Mouse (Mus musculus): ENCODE measurements around the gene Cisd1. TPM values are rescaled to one million over a fixed set of nuclear protein-coding genes. Genes with fewer than 3 reads are reported as not detected.

The Cisd1 gene
- polyA plus RNA-seq, 1 experiment from 2014 or later = 159 TPM

DNA sequence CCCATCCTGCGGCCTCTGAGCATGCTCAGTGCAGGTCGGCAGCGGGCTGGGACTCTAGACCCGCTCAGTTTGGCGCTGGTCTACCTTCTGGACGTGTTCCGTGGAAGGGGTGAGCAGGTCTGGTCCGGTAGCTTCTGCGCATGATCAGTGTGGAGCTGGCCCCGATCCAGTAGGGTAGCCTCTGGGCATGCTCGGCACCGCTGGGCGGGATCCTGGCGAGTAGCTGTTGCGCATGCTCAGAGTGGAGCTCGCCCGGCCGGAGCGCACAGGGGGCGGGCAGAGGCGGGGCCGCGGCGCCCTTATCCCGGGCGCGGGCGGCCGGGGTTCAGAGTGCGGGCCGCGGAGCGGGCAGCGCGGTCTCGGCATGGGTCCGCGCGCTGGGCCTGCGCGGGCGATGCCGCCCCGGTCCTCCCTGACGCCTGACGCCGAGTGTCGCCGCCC lies 2.8 kb upstream of the Cisd1 start, which contains the start of gene Ipmk:
Ipmk (plus strand) TSS at position 255 of the 441 bp plus-strand sequence.
- Histone ChIP-seq H3K9me3 (no peaks in the 10 kb centered on the region), H3K27ac (replicated peaks) (peak within 1 kb of the TSS; percentile 87), H3K4me1 (peaks cover 36% of the 10 kb centered on the region), H3K36me3 (no peaks in the 10 kb centered on the region), H3K4me3 (peak within 1 kb of the TSS; percentile 88), H3K27me3 (no peaks in the 10 kb centered on the region), H3K9ac (replicated peaks) (peak within 1 kb of the TSS; percentile 86), H3K4me2 (replicated peaks) (peak within 1 kb of the TSS; percentile 95)
- under 1% methylated on average over 42 of the region's 49 CpGs for WGBS
- peak; percentile 91 for ATAC-seq (ENCODE audit: low FRiP score, low read depth)

DNA sequence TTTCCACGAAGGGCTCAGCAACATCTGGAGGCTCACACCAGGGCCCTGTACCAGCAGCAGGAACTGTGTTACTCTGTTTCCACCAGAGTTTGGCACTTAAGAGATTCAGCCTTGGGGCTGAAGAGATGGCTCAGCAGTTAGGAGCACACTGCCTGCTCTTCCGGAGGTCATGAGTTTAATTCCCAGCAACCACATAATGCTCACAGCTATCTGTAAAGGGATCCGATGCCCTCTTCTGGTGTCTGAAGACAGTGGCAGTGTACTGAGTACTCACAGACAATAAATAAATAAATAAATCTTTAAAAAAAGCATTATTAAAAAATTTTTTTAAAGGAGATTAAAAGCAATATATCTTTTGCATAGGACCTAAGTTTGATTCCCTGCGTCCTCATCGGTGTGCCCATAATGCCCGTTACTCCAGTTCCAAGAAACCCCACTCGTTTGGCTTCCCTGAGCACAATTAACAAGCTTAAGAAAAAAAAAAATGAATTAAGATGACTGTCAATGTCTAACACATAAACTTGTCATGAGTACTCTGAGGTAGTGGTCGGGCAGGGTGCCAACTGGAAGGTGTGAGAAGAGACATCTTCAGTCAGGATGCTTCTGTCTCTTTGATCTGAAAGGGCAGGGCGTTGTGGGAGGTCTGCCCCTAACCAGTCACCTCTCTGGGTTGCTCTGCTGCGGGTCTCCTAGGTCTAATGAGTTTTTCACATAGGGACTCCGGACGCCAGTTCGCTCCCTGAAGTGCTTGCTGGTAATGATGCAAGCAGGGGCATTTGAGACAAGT lies 2.2 kb upstream of the Cisd1 start:
- Histone ChIP-seq H3K4me2 (replicated peaks) (peak overlapping the region; percentile 95), H3K9ac (replicated peaks) (peak overlapping the region; percentile 86), H3K4me1 (peaks cover 36% of the 10 kb centered on the region), H3K27ac (replicated peaks) (peak overlapping the region; percentile 87), H3K4me3 (peak overlapping the region; percentile 88), H3K9me3 (no peaks in the 10 kb centered on the region), H3K27me3 (no peaks in the 10 kb centered on the region), H3K36me3 (no peaks in the 10 kb centered on the region)
- WGBS = 14% methylated on average over 13 of the region's 13 CpGs
- no peak for ATAC-seq (ENCODE audit: low FRiP score, low read depth)

DNA sequence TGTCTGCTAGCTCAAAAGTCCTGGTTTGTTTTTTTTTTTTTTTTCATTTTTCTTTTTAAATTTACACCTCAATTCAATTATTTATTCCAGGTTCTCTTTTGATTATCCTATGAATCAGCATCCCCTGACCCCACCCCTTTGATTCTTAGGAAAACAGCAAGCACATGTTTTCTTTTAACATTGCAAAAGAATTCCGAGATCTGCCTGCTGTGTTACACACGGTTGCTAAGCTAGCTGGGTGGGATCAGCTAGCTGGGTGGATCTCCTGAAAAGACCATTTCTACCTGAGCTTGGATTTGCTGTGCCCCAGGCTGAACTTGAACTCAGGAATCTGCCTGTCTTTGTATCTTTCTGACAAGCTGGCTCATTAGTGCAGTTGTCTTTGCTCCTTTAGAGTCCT lies 1.4 kb upstream of the Cisd1 start:
- 66% methylated on average over 2 of the region's 2 CpGs for WGBS
- H3K4me1 ChIP-seq = peaks cover 36% of the 10 kb centered on the region

GRCm38 (mm10) chr10:71343567-71344265 lies 1.0 kb downstream of the Cisd1 start:
- WGBS = 24% methylated on average over 14 of the region's 14 CpGs
- H3K36me3 ChIP-seq = no peaks in the 10 kb centered on the region
- no peak overlapping the region for H3K27ac ChIP-seq (replicated peaks)
- H3K4me2 ChIP-seq (replicated peaks) = peak overlapping the region; percentile 71
- no peaks in the 10 kb centered on the region for H3K9me3 ChIP-seq
- H3K27me3 ChIP-seq = no peaks in the 10 kb centered on the region
- H3K4me1 ChIP-seq = peaks cover 34% of the 10 kb centered on the region
- ATAC-seq (ENCODE audit: low FRiP score, low read depth) = no peak
- peak overlapping the region; percentile 90 for H3K9ac ChIP-seq (replicated peaks)
- peak overlapping the region; percentile 88 for H3K4me3 ChIP-seq

More for the DNA sequence above, 1.4 kb upstream of the Cisd1 start:
- no peaks in the 10 kb centered on the region for H3K36me3 ChIP-seq
- H3K4me3 ChIP-seq = no peak overlapping the region
- H3K27me3 ChIP-seq = no peaks in the 10 kb centered on the region
- H3K4me2 ChIP-seq (replicated peaks) = no peak overlapping the region
- ATAC-seq (ENCODE audit: low FRiP score, low read depth) = no peak
- H3K9ac ChIP-seq (replicated peaks) = no peak overlapping the region
- no peak overlapping the region for H3K27ac ChIP-seq (replicated peaks)
- no peaks in the 10 kb centered on the region for H3K9me3 ChIP-seq

- Histone ChIP-seq H3K4me3 (no peak overlapping the region), H3K4me1 (peaks cover 30% of the 10 kb centered on the region), H3K36me3 (no peaks in the 10 kb centered on the region), H3K9me3 (no peaks in the 10 kb centered on the region), H3K27ac (replicated peaks) (no peak overlapping the region), H3K4me2 (replicated peaks) (no peak overlapping the region), H3K27me3 (no peaks in the 10 kb centered on the region), H3K9ac (replicated peaks) (no peak overlapping the region)
- whole genome bisulfite sequencing = 91% methylated on average over 3 of the region's 3 CpGs
- ATAC-seq (ENCODE audit: low FRiP score, low read depth) = no peak
These were observed 1.6 kb downstream of the Cisd1 start for GRCm38 (mm10) chr10:71343130-71343529.

DNA sequence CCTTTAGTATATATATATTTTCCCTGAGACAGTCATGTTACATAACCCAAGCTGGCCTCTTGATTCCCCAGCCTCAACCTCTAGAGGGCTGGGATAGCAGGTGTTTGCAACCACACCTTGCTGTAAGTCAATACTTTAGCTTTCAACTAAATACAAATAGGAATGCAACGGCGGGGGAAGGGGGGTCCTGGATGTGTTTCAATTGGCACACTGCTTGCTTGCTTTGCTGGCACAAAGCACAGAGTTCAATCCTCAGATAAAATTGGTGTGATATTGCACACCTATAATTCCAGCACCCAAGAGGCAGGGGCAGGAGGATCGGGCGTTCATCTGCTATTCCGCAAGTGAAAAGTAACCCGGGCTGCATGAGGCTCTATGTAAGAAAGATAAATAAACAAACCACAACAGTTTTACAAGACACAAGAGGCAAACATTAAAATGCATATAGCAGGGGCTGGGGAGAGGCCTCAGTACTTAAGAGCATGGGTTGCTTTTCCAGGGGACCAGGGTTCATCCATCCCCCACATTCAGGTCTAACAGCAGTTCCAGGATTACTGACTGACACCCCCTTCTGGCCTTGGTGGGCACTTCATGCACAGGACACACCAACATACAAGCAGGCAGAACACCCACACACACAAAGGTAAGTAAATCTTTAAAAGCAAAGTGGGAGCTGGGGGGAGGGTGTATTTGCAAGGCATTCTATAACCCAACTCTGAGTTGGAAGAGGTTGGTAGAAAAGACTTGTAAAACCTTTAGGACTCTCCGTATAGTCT lies 2.5 kb downstream of the Cisd1 start:
- H3K4me2 ChIP-seq (replicated peaks) = no peak overlapping the region
- 94% methylated on average over 7 of the region's 7 CpGs for WGBS
- H3K36me3 ChIP-seq = no peaks in the 10 kb centered on the region
- no peaks in the 10 kb centered on the region for H3K27me3 ChIP-seq
- no peak overlapping the region for H3K9ac ChIP-seq (replicated peaks)
- no peak for ATAC-seq (ENCODE audit: low FRiP score, low read depth)
- no peak overlapping the region for H3K27ac ChIP-seq (replicated peaks)
- H3K4me1 ChIP-seq = peaks cover 30% of the 10 kb centered on the region
- no peaks in the 10 kb centered on the region for H3K9me3 ChIP-seq
- no peak overlapping the region for H3K4me3 ChIP-seq

DNA sequence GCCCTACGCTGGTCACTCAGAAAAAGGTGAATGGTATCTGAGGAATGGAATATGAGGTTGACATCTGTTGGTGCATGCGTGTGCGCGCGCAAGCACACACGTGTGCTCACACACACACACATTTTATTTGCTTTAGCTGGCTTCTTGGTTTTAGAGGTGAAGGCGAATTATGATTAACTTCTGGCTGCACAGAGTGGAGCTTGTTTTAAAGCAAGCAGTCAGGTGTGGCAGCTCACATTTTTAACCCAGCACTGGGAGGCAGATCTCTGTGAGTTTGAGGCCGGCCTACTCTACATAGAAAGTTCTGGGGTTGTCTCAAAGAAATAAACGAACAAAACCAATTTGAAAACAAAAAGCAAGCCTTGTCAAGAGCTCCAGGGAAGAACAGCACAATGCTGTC lies 3.5 kb downstream of the Cisd1 start:
- no peak overlapping the region for H3K4me2 ChIP-seq (replicated peaks)
- WGBS = 94% methylated on average over 9 of the region's 9 CpGs
- H3K27me3 ChIP-seq = no peaks in the 10 kb centered on the region
- no peak for ATAC-seq (ENCODE audit: low FRiP score, low read depth)
- no peak overlapping the region for H3K9ac ChIP-seq (replicated peaks)
- H3K4me1 ChIP-seq = peaks cover 23% of the 10 kb centered on the region
- no peak overlapping the region for H3K4me3 ChIP-seq
- no peak overlapping the region for H3K27ac ChIP-seq (replicated peaks)
- no peaks in the 10 kb centered on the region for H3K9me3 ChIP-seq
- peaks cover under 1% of the 10 kb centered on the region; the same call in 1 of the 2 replicates for H3K36me3 ChIP-seq

DNA sequence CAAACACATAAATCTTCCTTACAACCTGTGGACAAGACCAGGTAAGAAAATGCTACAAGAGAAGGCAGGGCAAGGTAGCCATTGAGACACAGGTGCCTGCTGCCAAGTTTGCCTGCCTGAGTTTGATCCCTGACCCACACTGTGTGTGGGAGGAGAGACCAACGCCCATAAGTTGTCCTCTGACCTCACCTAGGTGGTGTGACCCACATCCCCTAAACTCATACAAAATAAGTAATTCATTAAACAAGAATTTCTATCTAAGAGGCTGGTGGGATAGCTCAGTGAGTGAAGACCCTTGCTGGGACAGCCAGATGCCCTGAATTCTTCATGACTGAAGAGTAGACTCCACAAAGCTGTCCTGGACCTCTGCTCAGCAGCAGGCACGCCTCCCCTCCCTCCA lies 4.6 kb downstream of the Cisd1 start:
- ATAC-seq (ENCODE audit: low FRiP score, low read depth) = no peak
- WGBS = 80% methylated on average over 2 of the region's 2 CpGs

DNA sequence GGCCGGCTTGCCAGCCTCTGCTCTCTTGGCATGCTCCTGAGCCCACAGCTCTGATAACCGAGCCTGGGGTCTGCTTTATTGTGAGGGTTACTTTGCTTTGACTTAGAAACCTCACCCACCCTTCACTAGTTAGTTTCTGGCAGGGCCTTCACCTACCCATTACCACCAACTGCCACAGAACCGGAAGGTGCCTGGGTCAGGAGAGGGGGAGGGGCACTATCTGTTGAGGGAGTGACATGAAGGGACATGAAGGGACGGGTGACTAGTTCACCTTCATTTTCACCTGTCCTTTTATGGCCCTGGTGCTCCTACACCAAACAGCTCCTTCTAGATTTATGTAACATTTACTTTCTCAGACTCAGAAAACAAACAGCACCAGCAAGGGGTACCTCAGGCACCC lies 5.3 kb downstream of the Cisd1 start:
- ATAC-seq (ENCODE audit: low FRiP score, low read depth) = no peak
- Histone ChIP-seq H3K4me2 (replicated peaks) (no peak overlapping the region), H3K9me3 (no peaks in the 10 kb centered on the region), H3K27ac (replicated peaks) (no peak overlapping the region), H3K4me1 (peaks cover 17% of the 10 kb centered on the region), H3K27me3 (no peaks in the 10 kb centered on the region), H3K4me3 (no peak overlapping the region), H3K9ac (replicated peaks) (no peak overlapping the region), H3K36me3 (peaks cover 16% of the 10 kb centered on the region)
- 76% methylated on average over 4 of the region's 4 CpGs for WGBS

More for the DNA sequence above, 4.6 kb downstream of the Cisd1 start:
- H3K4me2 ChIP-seq (replicated peaks) = no peak overlapping the region
- H3K36me3 ChIP-seq = peaks cover 11% of the 10 kb centered on the region
- H3K4me1 ChIP-seq = peaks cover 21% of the 10 kb centered on the region
- H3K27me3 ChIP-seq = no peaks in the 10 kb centered on the region
- H3K27ac ChIP-seq (replicated peaks) = no peak overlapping the region
- H3K9ac ChIP-seq (replicated peaks) = no peak overlapping the region
- H3K9me3 ChIP-seq = no peaks in the 10 kb centered on the region
- H3K4me3 ChIP-seq = no peak overlapping the region

DNA sequence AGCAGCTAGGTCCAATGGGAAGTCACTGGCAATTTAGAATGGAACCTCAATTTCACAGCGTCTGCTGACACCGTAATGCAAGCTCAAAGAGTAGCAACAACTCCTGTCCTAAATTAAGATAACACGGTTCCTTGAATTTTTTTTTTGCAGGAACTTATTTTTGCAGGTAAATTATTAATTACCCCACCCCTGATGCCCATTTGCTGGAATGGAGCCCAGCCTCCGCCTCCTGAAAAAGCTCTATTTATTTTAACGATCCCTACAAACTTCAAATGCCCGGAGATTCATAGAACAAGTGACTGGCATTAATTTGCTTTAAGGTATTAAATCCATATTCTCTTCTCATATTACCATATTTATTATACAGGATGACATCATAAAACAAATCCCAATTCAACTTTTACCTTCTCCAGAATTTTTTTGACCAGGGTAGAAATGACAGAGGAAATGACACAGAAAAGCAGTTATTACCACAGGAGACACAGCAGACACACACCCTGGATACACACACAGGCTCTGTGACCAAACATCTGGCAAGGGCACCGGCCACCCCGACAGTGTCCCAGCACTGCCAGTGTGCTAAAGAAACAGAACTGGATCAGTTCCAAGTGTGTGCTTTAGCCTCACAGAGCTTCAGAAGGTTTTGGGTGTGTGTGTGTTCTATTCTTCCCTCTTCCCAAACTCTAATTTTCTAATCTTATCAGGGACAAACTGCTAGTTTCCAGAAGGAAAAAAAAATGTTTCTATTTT lies 6.4 kb downstream of the Cisd1 start:
- H3K27me3 ChIP-seq = no peaks in the 10 kb centered on the region
- WGBS = 91% methylated on average over 8 of the region's 8 CpGs
- H3K27ac ChIP-seq (replicated peaks) = no peak overlapping the region
- no peak overlapping the region for H3K9ac ChIP-seq (replicated peaks)
- H3K4me3 ChIP-seq = no peak overlapping the region
- 0 out of 2 replicates have a peak, but pooled peaks cover 7% of the 10 kb centered on the region for H3K4me1 ChIP-seq
- H3K9me3 ChIP-seq = no peaks in the 10 kb centered on the region
- no peak for ATAC-seq (ENCODE audit: low FRiP score, low read depth)
- H3K36me3 ChIP-seq = peaks cover 25% of the 10 kb centered on the region
- no peak overlapping the region for H3K4me2 ChIP-seq (replicated peaks)

GRCm38 (mm10) chr10:71337733-71338132 lies 7.0 kb downstream of the Cisd1 start:
- Histone ChIP-seq H3K36me3 (peaks cover 30% of the 10 kb centered on the region), H3K27ac (replicated peaks) (no peak overlapping the region), H3K27me3 (no peaks in the 10 kb centered on the region), H3K4me1 (0 out of 2 replicates have a peak, but pooled peaks cover 5% of the 10 kb centered on the region), H3K9me3 (no peaks in the 10 kb centered on the region), H3K9ac (replicated peaks) (no peak overlapping the region), H3K4me2 (replicated peaks) (no peak overlapping the region), H3K4me3 (no peak overlapping the region)
- 93% methylated on average over 2 of the region's 2 CpGs for WGBS
- no peak for ATAC-seq (ENCODE audit: low FRiP score, low read depth)
